8 mouse cellular contexts compared by ENCODE assay signal in the genomic region with DNA sequence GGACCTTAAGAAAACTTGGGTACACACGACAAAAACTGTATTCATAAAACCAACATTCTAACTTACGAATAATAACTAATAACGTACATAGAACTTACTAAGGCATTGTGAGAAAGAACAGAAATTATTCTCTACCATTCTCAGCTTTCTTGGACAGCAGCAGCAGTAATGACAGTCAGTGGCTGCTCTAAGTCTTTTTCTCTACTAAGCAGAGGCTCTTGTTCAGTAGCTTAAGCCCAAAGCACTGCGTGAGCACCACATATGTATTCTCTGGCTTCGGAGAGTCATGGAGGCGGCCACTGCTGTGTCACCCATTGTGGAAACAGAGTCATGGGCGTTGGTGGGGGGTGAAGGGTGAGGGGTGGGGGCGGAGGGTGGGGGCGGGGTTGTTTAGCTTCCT.
DNase-seq lines count a peak whose midpoint lies in the region; ATAC-seq and TF ChIP-seq lines count a peak whose summit lies in the region.

No protein-coding gene starts in this region.

- no peak for TF ChIP-seq CTCF in kidney, postnatal 0 days (IDR thresholded peaks at IDR 0.05; ENCODE audit: low read depth)

- no peak overlapping the region for H3K27ac ChIP-seq in kidney, postnatal 0 days
- no peak overlapping the region for H3K27ac ChIP-seq in forebrain, embryonic 11.5 days (ENCODE audit: low read depth, low read length)
- H3K27ac ChIP-seq in limb, embryonic 10.5 days, result no peak overlapping the region
- no peak overlapping the region for H3K27ac ChIP-seq in neural tube, embryonic 12.5 days

- ATAC-seq in kidney, postnatal 0 days (replicated peaks; ENCODE audit: low FRiP score, low read depth), result no peak
- no peak for ATAC-seq in forebrain, embryonic 11.5 days (replicated peaks; ENCODE audit: low FRiP score)
- ATAC-seq in neural tube, embryonic 12.5 days (ENCODE audit: low FRiP score, low read depth), result no peak

- no peaks in the 10 kb centered on the region for H3K27me3 ChIP-seq in kidney, postnatal 0 days (ENCODE audit: insufficient read depth, low read length)
- no peaks in the 10 kb centered on the region for H3K27me3 ChIP-seq in forebrain, embryonic 11.5 days (ENCODE audit: control insufficient read depth, insufficient read depth, low read length)
- H3K27me3 ChIP-seq in limb, embryonic 10.5 days (ENCODE audit: low read depth, poor library complexity, severe bottlenecking), result no peaks in the 10 kb centered on the region
- H3K27me3 ChIP-seq in neural tube, embryonic 12.5 days (replicated peaks), result no peaks in the 10 kb centered on the region

- no peaks in the 10 kb centered on the region for H3K36me3 ChIP-seq in kidney, postnatal 0 days (ENCODE audit: insufficient read depth, low read length)
- H3K36me3 ChIP-seq in forebrain, embryonic 11.5 days (ENCODE audit: control insufficient read depth, insufficient read depth, low read length), result no peaks in the 10 kb centered on the region
- no peaks in the 10 kb centered on the region for H3K36me3 ChIP-seq in limb, embryonic 10.5 days
- no peaks in the 10 kb centered on the region for H3K36me3 ChIP-seq in neural tube, embryonic 12.5 days

- H3K9ac ChIP-seq in kidney, postnatal 0 days (ENCODE audit: low read depth, low read length), result no peak overlapping the region
- no peak overlapping the region for H3K9ac ChIP-seq in forebrain, embryonic 11.5 days (ENCODE audit: low read length)
- no peak overlapping the region for H3K9ac ChIP-seq in neural tube, embryonic 12.5 days

- WGBS in kidney, postnatal 0 days, result 17% methylated on average over 9 of the region's 9 CpGs
- WGBS in forebrain, embryonic 11.5 days, result 47% methylated on average over 9 of the region's 9 CpGs
- 32% methylated on average over 9 of the region's 9 CpGs for WGBS in limb, embryonic 10.5 days
- 34% methylated on average over 9 of the region's 9 CpGs for WGBS in neural tube, embryonic 12.5 days

- peak overlapping the region; percentile 24 for H3K4me3 ChIP-seq in kidney, postnatal 0 days (replicated peaks; ENCODE audit: low read depth, low read length)
- peak overlapping the region; percentile 8; the same call in 1 of the 2 replicates for H3K4me3 ChIP-seq in forebrain, embryonic 11.5 days (ENCODE audit: low read depth, low read length)
- peak overlapping the region; percentile 35 for H3K4me3 ChIP-seq in limb, embryonic 10.5 days
- H3K4me3 ChIP-seq in neural tube, embryonic 12.5 days, result no peak overlapping the region

- H3K9me3 ChIP-seq in kidney, postnatal 0 days (replicated peaks; ENCODE audit: low read length), result no peaks in the 10 kb centered on the region
- H3K9me3 ChIP-seq in forebrain, embryonic 11.5 days (ENCODE audit: control insufficient read depth, low read length), result no peaks in the 10 kb centered on the region
- H3K9me3 ChIP-seq in limb, embryonic 10.5 days (replicated peaks), result no peaks in the 10 kb centered on the region
- H3K9me3 ChIP-seq in neural tube, embryonic 12.5 days, result no peaks in the 10 kb centered on the region

- peak; percentile 58 for DNase-seq in kidney, postnatal 0 days (ENCODE audit: low spot score)
- no peak for DNase-seq in kidney, postnatal 10 days
- no peak for DNase-seq in forebrain, embryonic 11.5 days (ENCODE audit: low spot score)
- no peak for DNase-seq in limb, embryonic 10.5 days (ENCODE audit: low spot score)
- no peak for DNase-seq in thymus, postnatal 14 days
- no peak for DNase-seq in T-cell, adult 2 months (ENCODE audit: low spot score)
- no peak for DNase-seq in layer of hippocampus, adult 8-10 months (ENCODE audit: low spot score in 2 of 2)

- peak overlapping the region; percentile 53 for H3K4me2 ChIP-seq in kidney, postnatal 0 days (ENCODE audit: low read length)
- H3K4me2 ChIP-seq in forebrain, embryonic 11.5 days (ENCODE audit: low read depth, low read length, severe bottlenecking), result peak overlapping the region; percentile 49; the same call in 1 of the 2 replicates
- peak overlapping the region; percentile 45 for H3K4me2 ChIP-seq in neural tube, embryonic 12.5 days (replicated peaks)

- H3K4me1 ChIP-seq in kidney, postnatal 0 days (replicated peaks; ENCODE audit: insufficient read depth, low read length), result no peaks in the 10 kb centered on the region
- no peaks in the 10 kb centered on the region for H3K4me1 ChIP-seq in forebrain, embryonic 11.5 days (replicated peaks; ENCODE audit: control insufficient read depth, insufficient read depth, low read length)
- peaks cover 8% of the 10 kb centered on the region; the same call in 1 of the 2 replicates for H3K4me1 ChIP-seq in limb, embryonic 10.5 days
- no peaks in the 10 kb centered on the region for H3K4me1 ChIP-seq in neural tube, embryonic 12.5 days
